Mouse (Mus musculus) megakaryocyte, embryonic 14.5 days (primary cell): ENCODE data around the gene Gm20388. TPM values are rescaled to one million over a fixed set of nuclear protein-coding genes. Genes with fewer than 3 reads are reported as not detected.
"Not testable (repeated sequence)": the region's sequence is repeated elsewhere in the genome, so short reads cannot be mapped to it uniquely, and the experiment has no call there.

Experiments used
- H3K27me3 ChIP-seq: replicated peaks from 2 replicates; pipeline ENCODE3; 2012; ENCODE audit warnings: inconsistent platforms
- H3K36me3 ChIP-seq: replicated peaks from 2 replicates; pipeline ENCODE3; 2012; ENCODE audit warnings: low read length, inconsistent platforms, mixed read lengths
- H3K4me1 ChIP-seq: 2 replicates; pipeline ENCODE4 v1.6.1; 2012; ENCODE audit warnings: inconsistent platforms
- H3K4me3 ChIP-seq: replicated peaks from 2 replicates; pipeline ENCODE3; 2012; ENCODE audit warnings: moderate library complexity, mild to moderate bottlenecking, inconsistent platforms
- H3K9me3 ChIP-seq: 2 replicates; pipeline ENCODE4 v1.6.1; 2012; ENCODE audit warnings: inconsistent platforms
- FLI1 ChIP-seq: IDR thresholded peaks from 2 replicates; pipeline ENCODE4 v1.6.1; 2012; ENCODE audit warnings: low read length, inconsistent platforms, mixed read lengths
- GATA1 ChIP-seq: IDR thresholded peaks from 3 replicates; pipeline ENCODE4 v1.6.1; 2012; ENCODE audit warnings: mixed read lengths, low read length, inconsistent platforms, borderline replicate concordance
- polyA plus RNA-seq: library from polyadenylated mRNA; stranded (reverse); fragments of >175 nt; gene quantifications from 2 replicates; pipeline ENCODE4 v1.2.3, GENCODE M21; 2012; ENCODE audit warnings: low replicate concordance; ENCODE audit not compliant: insufficient read depth

The Gm20388 gene
- polyA plus RNA-seq, 1 experiment: 111 TPM

- peaks cover 87% of the 10 kb centered on the region for H3K36me3 ChIP-seq
Measured at GRCm38 (mm10) chr8:123275096-123275495, 3364.5 kb downstream of the Gm20388 start.

GRCm38 (mm10) chr8:123278445-123278844 lies 3367.8 kb downstream of the Gm20388 start:
- no peak overlapping the region for H3K4me3 ChIP-seq
- no peak for TF ChIP-seq FLI1
- no peak for TF ChIP-seq GATA1
- no peaks in the 10 kb centered on the region for H3K27me3 ChIP-seq
- no peaks in the 10 kb centered on the region for H3K9me3 ChIP-seq
- peaks cover 83% of the 10 kb centered on the region for H3K36me3 ChIP-seq
- H3K4me1 ChIP-seq: peaks cover 4% of the 10 kb centered on the region; the same call in 1 of the 2 replicates

More at GRCm38 (mm10) chr8:123275096-123275495, 3364.5 kb downstream of the Gm20388 start:
- H3K9me3 ChIP-seq: no peaks in the 10 kb centered on the region
- peaks cover 12% of the 10 kb centered on the region for H3K4me1 ChIP-seq
- TF ChIP-seq GATA1: no peak
- no peak for TF ChIP-seq FLI1
- H3K27me3 ChIP-seq: no peaks in the 10 kb centered on the region
- H3K4me3 ChIP-seq: no peak overlapping the region

GRCm38 (mm10) chr8:123279828-123280227 lies 3369.2 kb downstream of the Gm20388 start:
- TF ChIP-seq FLI1 (no peak), GATA1 (no peak)
- Histone ChIP-seq H3K27me3 (no peaks in the 10 kb centered on the region), H3K36me3 (peaks cover 75% of the 10 kb centered on the region), H3K9me3 (no peaks in the 10 kb centered on the region), H3K4me3 (no peak overlapping the region), H3K4me1 (peaks cover 8% of the 10 kb centered on the region; the same call in 1 of the 2 replicates)

- Histone ChIP-seq H3K4me3 (peak overlapping the region; percentile 20), H3K9me3 (no peaks in the 10 kb centered on the region), H3K36me3 (peaks cover 70% of the 10 kb centered on the region)
Measured at GRCm38 (mm10) chr8:123280302-123281094, 3369.9 kb downstream of the Gm20388 start.

GRCm38 (mm10) chr8:123282994-123283393 lies 3372.4 kb downstream of the Gm20388 start:
- peaks cover 12% of the 10 kb centered on the region; the same call in 1 of the 2 replicates for H3K4me1 ChIP-seq
- H3K27me3 ChIP-seq, H3K4me3 ChIP-seq, H3K9me3 ChIP-seq: not testable (repeated sequence)
- H3K36me3 ChIP-seq: peaks cover 75% of the 10 kb centered on the region

More at GRCm38 (mm10) chr8:123280302-123281094, 3369.9 kb downstream of the Gm20388 start:
- no peak for TF ChIP-seq GATA1
- no peak for TF ChIP-seq FLI1
- Histone ChIP-seq H3K4me1 (peaks cover 8% of the 10 kb centered on the region; the same call in 1 of the 2 replicates), H3K27me3 (no peaks in the 10 kb centered on the region)

- TF ChIP-seq GATA1 (no peak), FLI1 (no peak)
- H3K36me3 ChIP-seq: peaks cover 76% of the 10 kb centered on the region
- no peak overlapping the region for H3K4me3 ChIP-seq
Measured at GRCm38 (mm10) chr8:123283991-123284390, 3373.3 kb downstream of the Gm20388 start.

GRCm38 (mm10) chr8:123284493-123284892 lies 3373.9 kb downstream of the Gm20388 start:
- TF ChIP-seq FLI1: no peak
- H3K27me3 ChIP-seq: no peaks in the 10 kb centered on the region
- no peaks in the 10 kb centered on the region for H3K9me3 ChIP-seq
- no peak overlapping the region for H3K4me3 ChIP-seq
- H3K4me1 ChIP-seq: peaks cover 8% of the 10 kb centered on the region; the same call in 1 of the 2 replicates
- H3K36me3 ChIP-seq: peaks cover 78% of the 10 kb centered on the region

More at GRCm38 (mm10) chr8:123283991-123284390, 3373.3 kb downstream of the Gm20388 start:
- Histone ChIP-seq H3K27me3 (no peaks in the 10 kb centered on the region), H3K9me3 (no peaks in the 10 kb centered on the region), H3K4me1 (peaks cover 8% of the 10 kb centered on the region; the same call in 1 of the 2 replicates)

- TF ChIP-seq FLI1 (no peak), GATA1 (no peak)
- peak overlapping the region; percentile 6 for H3K4me3 ChIP-seq
- H3K4me1 ChIP-seq: peaks cover 8% of the 10 kb centered on the region; the same call in 1 of the 2 replicates
- no peaks in the 10 kb centered on the region for H3K9me3 ChIP-seq
- no peaks in the 10 kb centered on the region for H3K27me3 ChIP-seq
- H3K36me3 ChIP-seq: peaks cover 73% of the 10 kb centered on the region
Measured at GRCm38 (mm10) chr8:123287362-123287761, 3376.7 kb downstream of the Gm20388 start.

GRCm38 (mm10) chr8:123290166-123290565 lies 3379.5 kb downstream of the Gm20388 start:
- peaks cover 10% of the 10 kb centered on the region; the same call in 1 of the 2 replicates for H3K4me1 ChIP-seq
- peaks cover 84% of the 10 kb centered on the region for H3K36me3 ChIP-seq
- H3K4me3 ChIP-seq: no peak overlapping the region
- no peaks in the 10 kb centered on the region for H3K27me3 ChIP-seq
- TF ChIP-seq GATA1 (no peak), FLI1 (no peak)
- no peaks in the 10 kb centered on the region for H3K9me3 ChIP-seq

GRCm38 (mm10) chr8:123290679-123291078 lies 3380.0 kb downstream of the Gm20388 start:
- H3K4me1 ChIP-seq: peaks cover 10% of the 10 kb centered on the region; the same call in 1 of the 2 replicates
- H3K36me3 ChIP-seq: peaks cover 87% of the 10 kb centered on the region
- no peak overlapping the region for H3K4me3 ChIP-seq
- no peak for TF ChIP-seq FLI1
- TF ChIP-seq GATA1: no peak
- H3K9me3 ChIP-seq: no peaks in the 10 kb centered on the region
- H3K27me3 ChIP-seq: no peaks in the 10 kb centered on the region
